Mouse (Mus musculus) kidney, adult 2 months (tissue): ENCODE data around the gene Shb. TPM values are rescaled to one million over a fixed set of nuclear protein-coding genes. Genes with fewer than 3 reads are reported as not detected.

Experiments
- DNase-seq: peaks from one replicate; pipeline ENCODE4 v3.0.0; 2021
- H3K27ac ChIP-seq: fragments of 200-500 bp; 2 replicates; pipeline ENCODE4 v1.5.1; 2012; ENCODE audit warnings: low read depth, low read length, control low read depth, inconsistent platforms; ENCODE audit not compliant: insufficient read depth
- H3K27me3 ChIP-seq: fragments of 200-500 bp; replicated peaks from 2 replicates; pipeline ENCODE4 v1.6.1; 2012; ENCODE audit warnings: mild to moderate bottlenecking, moderate library complexity, low read length, inconsistent platforms; ENCODE audit not compliant: control insufficient read depth, insufficient read depth
- H3K36me3 ChIP-seq: fragments of 200-500 bp; 2 replicates; pipeline ENCODE4 v1.6.1; 2012; ENCODE audit warnings: mild to moderate bottlenecking, moderate library complexity, low read length, inconsistent platforms; ENCODE audit not compliant: control insufficient read depth, insufficient read depth
- H3K4me1 ChIP-seq: fragments of 200-500 bp; 2 replicates; pipeline ENCODE4 v1.6.1; 2011; ENCODE audit warnings: low read length; ENCODE audit not compliant: control insufficient read depth, insufficient read depth
- H3K4me3 ChIP-seq: fragments of 200-500 bp; 2 replicates; pipeline ENCODE4 v1.5.1; 2011; ENCODE audit warnings: mild to moderate bottlenecking, low read depth, low read length, control low read depth; ENCODE audit not compliant: insufficient read depth
- CTCF ChIP-seq: fragments of 200-500 bp; conservative IDR thresholded peaks from 2 replicates; pipeline ENCODE4 v1.5.1; 2011; ENCODE audit warnings: low read depth, mild to moderate bottlenecking, control low read depth, low read length, moderate library complexity, mixed read lengths; ENCODE audit not compliant: insufficient read depth, insufficient read length
- POLR2A ChIP-seq: fragments of 200-500 bp; IDR thresholded peaks from one replicate; pipeline ENCODE4 v1.6.1; 2011; ENCODE audit warnings: low read depth, low read length, control low read depth
- WGBS: fragments of 180-500 bp; shearing (Covaris S2); methylation state at CpG from one replicate; pipeline ENCODE4 v1.1.7; 2018; 5-methylcytosine and 5-hydroxymethylcytosine counted together
- polyA plus RNA-seq: library from polyadenylated mRNA; depleted of rRNA; stranded (reverse); fragments of >200 nt; gene quantifications from 2 replicates; pipeline ENCODE4 v1.2.3, GENCODE M21; 2012

Shb gene
- polyA plus RNA-seq, 1 experiment, result 59.4 TPM

- H3K27ac ChIP-seq, result no peak overlapping the region
- no peaks in the 10 kb centered on the region for H3K36me3 ChIP-seq
- no peaks in the 10 kb centered on the region for H3K27me3 ChIP-seq
- 82% methylated on average over 13 of the region's 13 CpGs for WGBS
- H3K4me1 ChIP-seq, result peaks cover 9% of the 10 kb centered on the region
- H3K4me3 ChIP-seq, result no peak overlapping the region
- no peak for DNase-seq
- TF ChIP-seq CTCF, result no peak; the same call in 1 of the 2 replicates
Observed at GRCm38 (mm10) chr4:45426724-45427457, 105.4 kb downstream of the Shb start.

DNA sequence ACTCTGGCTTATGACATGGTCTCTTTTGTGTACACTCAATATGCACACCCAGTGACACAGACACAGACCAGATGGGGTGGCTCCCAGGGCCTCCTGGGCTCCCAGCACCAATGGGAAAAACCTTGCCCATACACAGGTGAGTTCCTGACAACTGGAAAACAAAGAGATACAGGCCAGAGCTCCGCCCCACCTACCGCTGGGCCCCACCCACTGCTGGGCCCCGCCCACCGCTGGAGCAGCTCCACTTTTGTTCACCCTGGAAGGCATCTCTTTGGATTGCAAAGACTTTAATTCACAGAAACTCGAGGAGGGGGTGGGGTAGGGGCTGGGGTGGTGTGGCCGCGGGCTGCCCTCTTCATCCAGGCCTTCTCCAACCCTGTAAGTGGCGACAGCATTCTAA, 108.9 kb downstream of the Shb start:
- Histone ChIP-seq H3K27ac (peak overlapping the region; percentile 2; the same call in 1 of the 2 replicates), H3K36me3 (no peaks in the 10 kb centered on the region), H3K4me3 (no peak overlapping the region), H3K27me3 (no peaks in the 10 kb centered on the region), H3K4me1 (peaks cover 21% of the 10 kb centered on the region)
- WGBS, result 44% methylated on average over 8 of the region's 8 CpGs
- peak; percentile 54 for DNase-seq
- TF ChIP-seq POLR2A, result no peak
- no peak for TF ChIP-seq CTCF

DNA sequence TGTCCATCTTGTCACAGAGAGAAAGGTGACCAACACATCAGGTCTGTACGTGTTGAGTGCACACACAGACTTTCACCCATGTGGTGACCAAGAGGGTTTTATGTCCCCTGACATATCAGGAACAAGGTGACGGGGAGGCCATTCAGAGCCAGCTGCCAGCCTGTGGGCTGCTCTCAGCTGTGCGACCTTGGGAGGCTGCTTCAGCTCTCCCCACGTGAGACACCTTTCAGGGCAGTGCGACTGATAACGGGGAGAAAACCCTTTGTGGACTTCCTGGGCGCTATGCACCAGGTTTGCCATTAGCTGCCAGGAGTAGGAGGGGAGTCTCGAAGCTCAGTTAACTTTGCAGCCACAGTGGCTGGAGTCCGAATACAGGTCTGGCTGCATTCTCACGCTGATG, 109.6 kb downstream of the Shb start:
- Histone ChIP-seq H3K4me3 (no peak overlapping the region), H3K4me1 (peaks cover 21% of the 10 kb centered on the region), H3K27me3 (no peaks in the 10 kb centered on the region), H3K36me3 (no peaks in the 10 kb centered on the region), H3K27ac (peak overlapping the region; percentile 72)
- TF ChIP-seq CTCF (no peak), POLR2A (no peak)
- DNase-seq, result no peak
- 63% methylated on average over 10 of the region's 10 CpGs for WGBS

- Histone ChIP-seq H3K4me3 (no peak overlapping the region), H3K27me3 (no peaks in the 10 kb centered on the region), H3K4me1 (peaks cover 21% of the 10 kb centered on the region), H3K36me3 (no peaks in the 10 kb centered on the region), H3K27ac (peak overlapping the region; percentile 72)
- 40% methylated on average over 11 of the region's 11 CpGs for WGBS
- TF ChIP-seq POLR2A (no peak), CTCF (no peak)
- DNase-seq, result peak; percentile 81
Observed at GRCm38 (mm10) chr4:45421519-45422260, 110.6 kb downstream of the Shb start.

GRCm38 (mm10) chr4:45420733-45421132, 111.5 kb downstream of the Shb start:
- Histone ChIP-seq H3K4me3 (no peak overlapping the region), H3K27ac (peak overlapping the region; percentile 73), H3K36me3 (no peaks in the 10 kb centered on the region), H3K27me3 (no peaks in the 10 kb centered on the region), H3K4me1 (peaks cover 21% of the 10 kb centered on the region)
- no peak for DNase-seq
- TF ChIP-seq CTCF (no peak), POLR2A (no peak)
- 62% methylated on average over 3 of the region's 3 CpGs for WGBS

GRCm38 (mm10) chr4:45419051-45419450, 113.2 kb downstream of the Shb start:
- peaks cover 21% of the 10 kb centered on the region for H3K4me1 ChIP-seq
- no peaks in the 10 kb centered on the region for H3K27me3 ChIP-seq
- no peak overlapping the region for H3K27ac ChIP-seq
- DNase-seq, result no peak
- 68% methylated on average over 4 of the region's 4 CpGs for WGBS
- no peak for TF ChIP-seq POLR2A
- no peak for TF ChIP-seq CTCF
- H3K36me3 ChIP-seq, result no peaks in the 10 kb centered on the region
- no peak overlapping the region for H3K4me3 ChIP-seq

DNA sequence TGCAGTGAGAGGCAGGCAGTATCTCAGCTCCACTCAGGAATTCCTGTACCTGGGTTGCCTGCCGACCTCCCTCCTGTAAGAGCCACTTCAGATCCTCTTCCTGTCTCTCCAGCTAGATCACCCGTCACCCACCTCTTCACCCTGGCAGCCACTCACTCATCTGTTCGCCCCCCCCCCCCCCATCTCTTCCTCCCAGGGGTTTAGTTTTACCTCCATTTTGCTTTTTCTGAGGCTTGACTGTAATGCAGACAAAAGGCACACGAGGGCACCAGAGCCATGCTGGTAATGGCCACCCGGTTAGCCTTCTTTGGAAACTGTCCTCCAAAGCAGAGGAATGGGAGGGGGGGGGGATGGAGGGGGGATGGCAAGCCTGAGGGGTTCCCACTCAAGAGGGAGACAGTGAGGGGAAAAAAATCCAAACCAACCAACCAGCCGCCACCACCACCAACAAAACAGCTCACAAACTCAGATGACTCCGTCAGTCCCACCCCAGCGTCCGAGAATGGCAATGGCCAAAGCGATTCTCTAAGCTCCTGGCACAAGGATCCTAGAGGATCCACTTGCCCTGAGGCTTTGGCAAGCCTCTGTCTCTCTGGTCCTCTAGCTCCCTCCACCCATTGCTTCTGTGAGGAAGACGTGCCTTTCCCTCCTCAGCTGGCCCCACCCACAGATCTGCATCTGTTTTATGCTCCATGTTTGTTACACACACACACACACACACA, 113.9 kb downstream of the Shb start:
- no peaks in the 10 kb centered on the region for H3K27me3 ChIP-seq
- TF ChIP-seq CTCF, result peak; percentile 84
- no peak for TF ChIP-seq POLR2A
- peaks cover 22% of the 10 kb centered on the region for H3K4me1 ChIP-seq
- no peak overlapping the region for H3K27ac ChIP-seq
- no peaks in the 10 kb centered on the region for H3K36me3 ChIP-seq
- 23% methylated on average over 11 of the region's 11 CpGs for WGBS
- DNase-seq, result peak; percentile 68
- no peak overlapping the region for H3K4me3 ChIP-seq
